Mouse (Mus musculus): ENCODE results near the gene Dnajb4.

- TF ChIP-seq CTCF (IDR thresholded peaks at IDR 0.05; ENCODE audit: control insufficient read depth, insufficient read depth, low read length): no peak
- no peak for TF ChIP-seq POLR2A (IDR thresholded peaks at IDR 0.05; ENCODE audit: borderline replicate concordance, control insufficient read depth, low read depth, low read length)
Observed at GRCm38 (mm10) chr3:152250487-152250886, 40.4 kb upstream of the Dnajb4 start.

All from bone marrow, adult 2 months (tissue).